Mouse (Mus musculus) stomach, embryonic 14.5 days (tissue): ENCODE data around the gene Pcyox1. TPM values are rescaled to one million over a fixed set of nuclear protein-coding genes. Genes with fewer than 3 reads are reported as not detected.

ENCODE experiments used
- ATAC-seq: fragments of 200-750 bp; cut with Nextera tagmentation; 2 replicates; pipeline ENCODE4 v1.8.0; 2017; ENCODE audit warnings: low read depth, moderate TSS enrichment; ENCODE audit not compliant: insufficient number of reproducible peaks, insufficient read depth, low FRiP score
- H3K27ac ChIP-seq: fragments of 300-500 bp; sonication (generic); 2 replicates; pipeline ENCODE4 v1.5.1; 2014; ENCODE audit warnings: mild to moderate bottlenecking, low read length, moderate library complexity, mixed read lengths
- H3K27me3 ChIP-seq: fragments of 300-500 bp; sonication (generic); 2 replicates; pipeline ENCODE4 v1.6.1; 2014; ENCODE audit warnings: low read length, control low read depth, mixed read lengths; ENCODE audit not compliant: control insufficient read depth, insufficient read depth
- H3K36me3 ChIP-seq: fragments of 300-500 bp; sonication (generic); 2 replicates; pipeline ENCODE4 v1.6.1; 2014; ENCODE audit warnings: mild to moderate bottlenecking, control low read depth, low read length, moderate library complexity, mixed read lengths; ENCODE audit not compliant: control insufficient read depth, insufficient read depth
- H3K4me1 ChIP-seq: fragments of 300-500 bp; sonication (generic); 2 replicates; pipeline ENCODE4 v1.6.1; 2014; ENCODE audit warnings: low read length, control low read depth, mixed read lengths; ENCODE audit not compliant: control insufficient read depth, insufficient read depth
- H3K4me2 ChIP-seq: fragments of 300-500 bp; sonication (generic); replicated peaks from 2 replicates; pipeline ENCODE4 v1.6.1; 2014; ENCODE audit warnings: low read depth, low read length, control low read depth
- H3K4me3 ChIP-seq: fragments of 300-500 bp; sonication (generic); 2 replicates; pipeline ENCODE4 v1.5.1; 2014; ENCODE audit warnings: low read depth, low read length, control low read depth
- H3K9ac ChIP-seq: fragments of 300-500 bp; sonication (generic); replicated peaks from 2 replicates; pipeline ENCODE4 v1.6.1; 2014; ENCODE audit warnings: low read depth, mild to moderate bottlenecking, control low read depth, low read length, moderate library complexity, mixed read lengths
- H3K9me3 ChIP-seq: fragments of 300-500 bp; sonication (generic); 2 replicates; pipeline ENCODE4 v1.6.1; 2016; ENCODE audit warnings: low read depth, low read length, control low read depth; ENCODE audit not compliant: control insufficient read depth
- WGBS: fragments of 180-500 bp; shearing (Covaris S2); extraction: QIAGEN DNeasy Blood & Tissue Kit; methylation state at CpG from one replicate; pipeline ENCODE4 v1.1.7; 2014; 5-methylcytosine and 5-hydroxymethylcytosine counted together
- polyA plus RNA-seq: library from polyadenylated mRNA; unstranded; fragments of >200 nt; fragmentation: Nextera tagmentation; extraction: Ambion mirVana; gene quantifications from 2 replicates; pipeline ENCODE4 v1.2.1, GENCODE M21; 2014

Pcyox1 gene
- polyA plus RNA-seq, 1 experiment from 2014 or later = 102 TPM

GRCm38 (mm10) chr6:86431531-86431930 lies 34.6 kb upstream of the Pcyox1 start:
- WGBS = 98% methylated on average over 3 of the region's 3 CpGs
- Histone ChIP-seq H3K27ac (no peak overlapping the region), H3K4me2 (no peak overlapping the region), H3K27me3 (no peaks in the 10 kb centered on the region), H3K9ac (no peak overlapping the region), H3K4me1 (no peaks in the 10 kb centered on the region), H3K4me3 (no peak overlapping the region), H3K9me3 (no peaks in the 10 kb centered on the region), H3K36me3 (peaks cover 71% of the 10 kb centered on the region)
- ATAC-seq = no peak

- no peak within 1 kb of the TSS for H3K4me3 ChIP-seq
- H3K36me3 ChIP-seq = peaks cover 68% of the 10 kb centered on the region
- no peaks in the 10 kb centered on the region for H3K27me3 ChIP-seq
- H3K9me3 ChIP-seq = no peaks in the 10 kb centered on the region
- H3K9ac ChIP-seq = no peak within 1 kb of the TSS
- no peak for ATAC-seq
- no peaks in the 10 kb centered on the region for H3K4me1 ChIP-seq
- 94% methylated on average over 1 of the region's 1 CpGs for WGBS
- no peak within 1 kb of the TSS for H3K27ac ChIP-seq
- no peak within 1 kb of the TSS for H3K4me2 ChIP-seq
These were observed 29.4 kb upstream of the Pcyox1 start, which contains the start of gene Gm44790 for GRCm38 (mm10) chr6:86426358-86426757. Gene Gm44790 (plus strand): TSS chr6:86426658.

- H3K4me1 ChIP-seq = no peaks in the 10 kb centered on the region
- no peak for ATAC-seq
- WGBS = 78% methylated on average over 6 of the region's 6 CpGs
- H3K9me3 ChIP-seq = no peaks in the 10 kb centered on the region
- no peak overlapping the region for H3K27ac ChIP-seq
- H3K36me3 ChIP-seq = peaks cover 78% of the 10 kb centered on the region
- H3K4me2 ChIP-seq = no peak overlapping the region
- no peak overlapping the region for H3K4me3 ChIP-seq
- H3K27me3 ChIP-seq = no peaks in the 10 kb centered on the region
- H3K9ac ChIP-seq = no peak overlapping the region
These were observed 23.5 kb upstream of the Pcyox1 start for GRCm38 (mm10) chr6:86420491-86420890.

GRCm38 (mm10) chr6:86419239-86419638 lies 22.3 kb upstream of the Pcyox1 start:
- H3K4me2 ChIP-seq = no peak overlapping the region
- no peaks in the 10 kb centered on the region for H3K4me1 ChIP-seq
- 89% methylated on average over 3 of the region's 3 CpGs for WGBS
- H3K9ac ChIP-seq = no peak overlapping the region
- H3K4me3 ChIP-seq = no peak overlapping the region
- H3K27me3 ChIP-seq = no peaks in the 10 kb centered on the region
- no peak for ATAC-seq
- H3K27ac ChIP-seq = no peak overlapping the region
- H3K36me3 ChIP-seq = peaks cover 75% of the 10 kb centered on the region
- no peaks in the 10 kb centered on the region for H3K9me3 ChIP-seq

GRCm38 (mm10) chr6:86418711-86419110 lies 21.8 kb upstream of the Pcyox1 start:
- Histone ChIP-seq H3K27ac (no peak overlapping the region), H3K4me3 (no peak overlapping the region), H3K9ac (no peak overlapping the region), H3K9me3 (no peaks in the 10 kb centered on the region), H3K4me1 (no peaks in the 10 kb centered on the region), H3K27me3 (no peaks in the 10 kb centered on the region), H3K36me3 (peaks cover 72% of the 10 kb centered on the region), H3K4me2 (no peak overlapping the region)
- WGBS = 89% methylated on average over 6 of the region's 6 CpGs
- no peak for ATAC-seq

- Histone ChIP-seq H3K36me3 (peaks cover 5% of the 10 kb centered on the region; the same call in 1 of the 2 replicates), H3K27me3 (no peaks in the 10 kb centered on the region), H3K9me3 (no peaks in the 10 kb centered on the region), H3K27ac (no peak overlapping the region), H3K9ac (no peak overlapping the region), H3K4me2 (peak overlapping the region; percentile 21), H3K4me3 (peak overlapping the region; percentile 70; the same call in 1 of the 2 replicates), H3K4me1 (peaks cover 3% of the 10 kb centered on the region; the same call in 1 of the 2 replicates)
- ATAC-seq = no peak
These were observed 9.4 kb upstream of the Pcyox1 start for GRCm38 (mm10) chr6:86406306-86406705.

GRCm38 (mm10) chr6:86404996-86405395 lies 8.0 kb upstream of the Pcyox1 start:
- Histone ChIP-seq H3K4me1 (peaks cover 3% of the 10 kb centered on the region; the same call in 1 of the 2 replicates), H3K27me3 (no peaks in the 10 kb centered on the region), H3K27ac (peak overlapping the region; percentile 99), H3K9ac (peak overlapping the region; percentile 93), H3K9me3 (no peaks in the 10 kb centered on the region), H3K36me3 (peaks cover 5% of the 10 kb centered on the region; the same call in 1 of the 2 replicates), H3K4me2 (peak overlapping the region; percentile 64), H3K4me3 (peak overlapping the region; percentile 70)
- no peak for ATAC-seq
- 1% methylated on average over 11 of the region's 11 CpGs for WGBS

GRCm38 (mm10) chr6:86404100-86404861 lies 7.3 kb upstream of the Pcyox1 start, which contains the start of gene Tia1:
Gene Tia1 (plus strand): TSS chr6:86404219.
- Histone ChIP-seq H3K27ac (peak within 1 kb of the TSS; percentile 99), H3K36me3 (peaks cover 5% of the 10 kb centered on the region; the same call in 1 of the 2 replicates), H3K9me3 (no peaks in the 10 kb centered on the region), H3K27me3 (no peaks in the 10 kb centered on the region), H3K4me3 (peak within 1 kb of the TSS; percentile 70), H3K4me1 (peaks cover 3% of the 10 kb centered on the region; the same call in 1 of the 2 replicates), H3K9ac (peak within 1 kb of the TSS; percentile 93), H3K4me2 (peak within 1 kb of the TSS; percentile 64)
- ATAC-seq = peak; percentile 95
- WGBS = under 1% methylated on average over 61 of the region's 62 CpGs
